Mouse (Mus musculus): ENCODE measurements around the gene Angpt4.

Gene Angpt4

DNA sequence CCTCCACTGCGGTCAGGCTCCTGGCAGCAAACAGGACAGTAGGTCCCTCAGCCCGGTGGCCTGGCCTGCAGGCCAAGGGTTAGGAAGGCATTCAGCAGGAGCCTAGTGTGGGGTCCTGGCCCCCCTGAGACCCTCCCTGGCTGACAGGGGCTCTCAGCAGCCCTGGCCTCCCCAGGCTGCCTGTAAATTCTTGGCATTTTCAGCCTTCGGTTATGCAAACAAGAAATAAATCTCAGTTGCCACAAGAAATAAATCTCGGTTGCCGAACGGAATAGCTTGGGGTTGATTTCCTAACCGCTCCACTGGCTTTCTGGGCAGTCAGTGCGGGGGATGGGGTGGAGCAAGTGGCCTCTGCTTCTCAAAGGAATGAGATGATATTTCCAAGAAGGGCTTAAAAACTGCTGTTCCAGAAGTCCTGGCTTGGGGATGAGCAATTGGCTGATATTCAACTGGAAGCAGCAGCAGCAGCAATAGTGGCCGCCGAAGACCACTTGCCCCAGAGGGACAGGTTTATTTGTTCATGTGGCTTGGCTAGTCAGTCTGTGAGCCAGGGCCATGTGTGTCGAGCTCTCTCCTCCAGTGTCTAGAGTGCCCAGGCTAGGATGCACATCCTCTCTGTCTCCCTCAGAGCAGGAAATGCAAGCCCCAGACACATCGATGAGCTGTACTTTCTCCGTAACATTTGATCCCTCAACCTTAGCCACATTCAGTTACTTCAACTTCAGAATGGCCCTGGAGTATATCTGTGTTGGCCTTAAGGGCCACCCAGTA is 5.2 kb downstream of the Angpt4 start:
- no peak for DNase-seq

DNA sequence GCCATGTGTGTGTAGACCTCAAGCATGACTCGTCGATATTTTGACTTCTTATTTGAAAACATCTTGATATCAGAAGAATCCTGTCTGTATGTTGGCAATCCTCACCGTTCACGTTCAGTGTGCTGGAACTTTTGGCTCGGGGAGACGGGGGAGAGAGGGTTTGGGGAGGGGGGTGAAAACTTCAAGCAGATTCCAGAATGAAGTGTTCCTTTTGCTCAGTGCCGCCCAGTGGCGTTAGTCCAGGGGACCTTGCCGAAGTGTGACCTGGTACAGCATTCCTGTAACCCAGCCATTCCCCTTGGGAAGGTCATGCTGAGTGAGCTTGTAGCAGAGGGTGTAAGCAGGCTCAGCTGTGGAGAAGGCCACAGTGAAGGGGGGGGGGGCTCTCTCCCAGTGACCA is 8.1 kb downstream of the Angpt4 start:
- no peak for DNase-seq

DNA sequence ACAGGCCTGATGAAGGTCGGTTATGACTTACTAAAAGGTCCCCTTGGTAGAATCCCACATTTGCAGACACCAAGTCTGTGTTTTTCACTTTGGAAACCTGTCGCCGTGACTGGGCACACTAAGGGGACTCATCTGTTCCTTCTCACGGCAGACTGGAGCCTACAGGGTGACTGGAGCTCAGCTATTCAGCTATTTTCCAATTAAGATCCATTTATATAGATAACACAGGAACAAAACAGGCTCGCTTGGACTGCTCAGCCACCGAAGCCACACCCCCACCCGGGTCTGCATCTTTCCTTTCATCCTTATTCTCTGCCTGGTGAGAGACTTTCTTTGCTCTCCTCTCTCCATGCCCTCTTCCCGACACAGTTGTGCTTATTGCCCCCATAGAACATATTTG is 10.1 kb downstream of the Angpt4 start:
- no peak for DNase-seq

DNA sequence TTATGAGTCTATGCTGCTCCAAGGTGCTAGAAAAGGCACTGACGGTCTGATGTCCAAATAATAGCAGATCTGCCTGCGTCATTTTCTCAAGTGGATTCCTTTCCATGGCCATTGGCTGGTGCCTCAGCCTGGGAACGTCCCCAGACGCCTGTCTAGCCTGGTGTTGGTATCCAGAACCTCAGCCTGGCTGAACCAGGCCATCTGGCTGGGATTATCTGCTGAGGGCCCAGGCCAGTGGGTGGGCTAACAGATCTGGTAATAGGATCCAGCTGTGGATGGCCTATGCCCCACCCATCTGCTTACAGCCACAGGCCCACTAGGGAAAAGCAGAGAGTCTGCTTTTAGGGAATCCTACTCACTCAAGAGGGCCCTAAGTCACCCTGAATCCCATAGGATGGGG is 10.6 kb downstream of the Angpt4 start:
- no peak for DNase-seq

DNA sequence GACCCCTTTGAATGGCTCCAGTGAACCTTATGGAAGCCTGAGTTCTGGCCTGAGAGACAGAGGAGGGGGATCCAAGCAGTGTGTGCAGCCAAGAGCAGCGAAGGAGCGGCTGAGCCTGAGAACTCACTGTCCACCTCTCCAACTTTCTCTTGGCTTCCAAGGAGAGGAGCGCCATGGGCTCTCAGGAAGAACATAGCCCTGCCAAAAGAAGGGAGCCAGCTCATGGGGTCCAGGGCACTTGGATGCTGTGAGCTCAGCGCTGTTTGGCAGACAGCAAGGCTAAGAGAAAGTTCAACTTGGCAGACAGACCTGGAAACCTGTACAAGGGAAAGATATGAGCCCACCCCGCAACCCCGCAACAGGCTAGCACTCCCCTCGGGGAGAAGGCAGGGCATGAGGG is 13.3 kb downstream of the Angpt4 start:
- DNase-seq, result no peak

DNA sequence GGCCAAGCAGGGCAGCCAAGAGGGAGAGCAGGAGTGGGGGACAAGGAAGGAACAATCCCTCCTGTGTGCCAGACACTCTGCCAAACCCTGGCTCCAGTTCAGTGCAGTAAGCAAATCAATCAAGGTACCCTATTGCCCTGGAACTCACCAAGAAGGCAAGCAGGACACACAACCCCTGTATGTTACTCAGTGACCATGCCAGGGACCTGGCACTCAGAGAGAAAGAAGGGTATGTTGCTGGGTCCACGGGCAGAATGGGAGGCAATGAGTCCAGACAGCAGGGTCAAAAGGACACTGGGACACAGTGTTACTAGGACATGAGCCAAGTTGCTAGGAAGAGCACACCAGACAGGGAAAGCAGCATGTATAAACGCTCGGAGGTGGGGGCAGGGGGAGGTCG is 14.7 kb downstream of the Angpt4 start:
- no peak for DNase-seq

DNA sequence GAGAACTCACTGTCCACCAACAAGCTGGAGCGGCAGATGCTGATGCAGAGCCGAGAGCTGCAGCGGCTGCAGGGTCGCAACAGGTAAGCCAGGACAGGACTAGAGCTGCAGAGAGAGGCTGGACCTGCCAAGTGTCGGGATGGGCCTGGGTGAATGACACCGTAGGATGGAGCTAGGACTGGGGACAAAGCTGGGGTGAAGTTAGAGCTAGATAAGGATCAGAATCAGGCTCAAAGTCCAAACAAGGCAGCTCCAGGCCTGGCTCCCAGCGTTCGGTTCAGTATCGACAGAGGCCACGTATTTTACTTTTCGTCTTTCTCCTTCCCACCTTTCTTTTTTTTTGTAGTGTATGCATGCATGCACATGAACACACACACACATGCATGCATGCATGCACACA is 16.1 kb downstream of the Angpt4 start:
- DNase-seq, result no peak

DNA sequence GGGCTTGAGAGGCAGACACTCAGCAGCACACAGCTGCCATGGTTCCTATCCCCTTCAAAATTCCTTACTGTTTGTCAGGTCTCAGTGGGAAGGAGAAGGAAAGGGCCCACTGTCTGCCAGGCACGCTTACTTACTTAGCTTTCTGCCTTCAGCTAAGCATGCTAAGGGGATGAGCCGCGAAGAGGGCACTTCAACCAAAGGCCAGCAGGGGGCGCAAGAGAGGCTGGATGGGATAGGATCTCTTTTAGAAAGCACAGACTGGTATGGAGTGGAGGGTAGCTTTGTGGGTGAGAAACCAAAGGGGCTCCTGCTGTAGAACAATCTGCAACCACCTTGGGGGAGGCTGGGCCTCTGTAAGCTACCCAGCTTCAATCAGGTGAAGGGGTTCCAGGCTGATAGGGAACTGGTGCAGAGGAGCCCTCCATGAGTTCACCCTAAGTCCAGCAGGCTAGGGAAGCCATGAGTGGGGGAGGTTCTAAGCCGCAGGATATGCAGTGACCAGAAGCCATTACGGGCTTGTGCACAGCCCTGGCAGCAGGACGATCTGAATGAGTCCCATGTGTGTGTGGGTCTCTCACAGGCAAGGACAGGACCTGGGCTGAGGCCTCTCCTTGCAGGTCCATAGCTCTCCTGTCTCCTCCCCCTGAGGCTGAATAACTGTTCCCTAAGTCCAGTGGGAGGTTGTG is 19.5 kb downstream of the Angpt4 start:
- DNase-seq, result peak; percentile 84

DNA sequence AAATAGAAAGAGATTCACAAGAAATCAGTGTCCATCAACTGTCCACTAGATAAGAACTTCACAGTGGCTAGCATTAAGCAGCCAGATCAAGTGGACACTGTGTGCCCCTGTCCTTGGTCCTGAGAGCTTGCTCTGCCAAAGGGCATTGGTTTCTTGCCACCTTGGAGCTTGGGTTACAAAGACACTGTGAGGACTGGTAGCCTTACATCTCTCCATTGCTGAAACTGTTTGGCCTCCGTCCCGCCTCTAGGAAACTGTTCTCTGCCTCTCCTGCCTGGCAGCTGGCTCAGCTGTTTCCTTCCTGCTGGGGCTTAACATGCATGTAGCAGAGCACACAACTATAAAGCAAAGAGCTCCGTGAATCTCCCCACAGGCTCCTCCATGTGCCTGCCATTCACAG is 26.9 kb downstream of the Angpt4 start:
- no peak for DNase-seq

DNA sequence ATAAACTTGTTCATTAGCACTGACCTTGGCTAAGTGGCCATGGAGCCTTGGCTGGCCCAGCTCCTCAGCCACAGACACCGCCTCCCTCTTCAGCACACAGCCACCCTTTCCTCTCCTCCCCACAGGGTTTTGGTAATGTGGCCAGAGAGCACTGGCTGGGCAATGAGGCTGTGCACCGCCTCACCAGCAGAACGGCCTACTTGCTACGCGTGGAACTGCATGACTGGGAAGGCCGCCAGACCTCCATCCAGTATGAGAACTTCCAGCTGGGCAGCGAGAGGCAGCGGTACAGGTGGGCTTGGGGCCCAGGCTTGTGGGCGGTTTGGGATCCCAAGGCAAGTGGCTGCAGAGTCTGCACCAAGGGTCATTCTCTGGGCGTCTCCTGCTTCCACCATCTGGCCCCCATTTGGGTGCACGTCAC is 27.8 kb downstream of the Angpt4 start:
- DNase-seq, result no peak

DNA sequence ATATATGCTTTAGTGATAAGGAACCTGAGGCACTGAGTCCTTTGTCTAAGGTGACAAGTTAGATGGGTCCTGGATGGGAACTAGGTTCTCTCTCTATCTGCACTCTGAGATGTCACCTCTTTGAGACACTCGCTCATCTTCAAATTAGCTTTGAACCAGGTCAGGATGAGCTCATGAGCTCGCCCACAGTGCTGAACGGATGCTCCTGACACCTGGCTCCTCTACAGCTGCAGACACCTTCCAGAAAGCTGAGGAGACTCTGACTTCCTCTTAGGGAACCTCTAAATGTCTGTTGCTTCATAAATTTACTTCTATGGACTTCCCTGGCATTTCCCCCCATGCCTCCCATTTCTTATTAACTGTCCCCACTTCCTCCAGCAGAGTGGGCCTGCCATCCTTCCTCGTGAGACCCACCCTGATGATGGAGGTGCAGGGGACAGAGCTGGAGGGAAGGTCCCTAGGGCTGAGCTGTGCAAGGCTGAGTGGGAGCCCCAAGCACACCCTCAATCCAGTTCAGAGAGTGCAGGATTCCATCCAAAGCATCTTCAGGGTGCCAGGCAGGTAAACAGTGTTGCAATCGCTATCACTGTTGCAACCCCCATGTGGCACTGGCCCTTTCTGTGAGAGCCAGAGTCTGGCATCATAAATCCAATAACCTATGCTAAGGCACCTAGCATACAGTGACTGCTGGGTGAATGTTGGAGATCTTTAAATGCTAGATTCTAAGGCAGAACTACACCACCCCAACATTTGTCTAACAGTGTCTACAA is 28.8 kb downstream of the Angpt4 start:
- DNase-seq, result no peak

DNA sequence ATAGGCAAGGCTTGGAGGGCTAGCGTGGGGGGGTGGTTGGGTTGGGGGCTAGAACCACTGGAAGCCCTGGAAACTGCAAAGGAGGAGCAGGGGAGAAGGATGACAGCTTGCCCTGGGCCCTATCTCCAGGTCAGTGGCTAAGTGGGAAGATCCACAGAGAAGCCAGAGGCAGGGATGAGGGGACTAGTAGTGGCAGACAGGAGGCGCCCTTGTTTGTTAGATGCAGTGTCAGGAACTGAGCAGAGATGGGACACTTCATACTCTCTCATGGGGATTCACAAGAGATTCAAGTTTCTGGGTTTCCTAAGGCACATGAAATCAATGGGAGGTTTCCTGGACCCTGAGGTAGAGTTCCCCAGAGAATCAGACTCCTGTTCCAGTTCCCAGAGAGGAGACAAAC is 30.3 kb downstream of the Angpt4 start:
- no peak for DNase-seq

DNA sequence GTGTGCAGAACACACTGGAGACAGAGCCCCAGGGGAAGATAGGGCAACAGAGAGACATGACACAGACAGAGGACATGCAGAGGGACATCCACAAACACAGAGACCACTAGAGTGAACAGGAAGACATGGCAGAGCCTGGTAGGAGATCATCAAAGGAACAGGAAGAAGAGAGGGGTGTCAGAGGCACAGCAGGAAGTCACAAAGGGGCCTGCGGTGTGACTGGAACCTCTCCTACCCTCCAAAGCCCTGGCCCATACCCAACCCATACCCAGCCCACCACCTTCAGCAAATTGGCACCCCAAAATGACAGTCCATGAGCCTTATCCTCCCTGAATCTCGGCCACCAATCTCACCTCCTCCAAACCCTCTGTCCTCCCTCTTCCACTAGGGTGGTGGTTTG is 33.1 kb downstream of the Angpt4 start:
- DNase-seq, result no peak

DNA sequence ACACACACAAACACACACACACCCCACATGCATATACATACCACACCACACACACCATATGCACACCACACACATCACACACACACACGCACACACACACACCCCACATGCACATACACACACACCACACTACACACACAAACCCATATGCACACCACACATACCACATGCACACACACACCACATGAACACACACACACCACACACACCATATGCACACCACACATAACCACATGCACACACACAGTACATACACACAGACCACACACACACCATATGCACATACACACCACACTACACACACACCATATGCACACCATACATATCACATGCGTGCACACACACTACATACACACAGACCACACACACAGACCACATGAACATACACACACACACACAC is 36.6 kb downstream of the Angpt4 start:
- no peak for DNase-seq

DNA sequence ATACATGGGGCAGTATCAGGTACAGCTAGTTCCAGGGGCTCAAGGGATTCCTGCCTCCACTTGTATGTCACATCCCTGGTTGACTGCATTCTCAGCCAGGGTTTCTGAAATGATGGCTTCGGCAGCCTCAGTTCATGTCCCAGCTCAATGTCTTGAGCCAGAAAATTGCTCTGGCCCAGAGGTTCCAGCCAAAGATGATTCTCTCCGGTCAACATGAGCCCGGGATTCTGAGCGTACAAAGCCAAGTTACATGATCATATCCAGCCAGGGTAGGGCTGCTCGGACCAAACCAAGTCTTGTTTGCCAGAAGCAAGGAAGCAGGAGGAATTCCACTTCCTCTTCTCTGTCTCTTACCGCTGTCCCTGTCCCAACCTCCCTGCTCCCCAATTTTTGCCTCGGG is 37.3 kb downstream of the Angpt4 start:
- DNase-seq, result no peak

DNA sequence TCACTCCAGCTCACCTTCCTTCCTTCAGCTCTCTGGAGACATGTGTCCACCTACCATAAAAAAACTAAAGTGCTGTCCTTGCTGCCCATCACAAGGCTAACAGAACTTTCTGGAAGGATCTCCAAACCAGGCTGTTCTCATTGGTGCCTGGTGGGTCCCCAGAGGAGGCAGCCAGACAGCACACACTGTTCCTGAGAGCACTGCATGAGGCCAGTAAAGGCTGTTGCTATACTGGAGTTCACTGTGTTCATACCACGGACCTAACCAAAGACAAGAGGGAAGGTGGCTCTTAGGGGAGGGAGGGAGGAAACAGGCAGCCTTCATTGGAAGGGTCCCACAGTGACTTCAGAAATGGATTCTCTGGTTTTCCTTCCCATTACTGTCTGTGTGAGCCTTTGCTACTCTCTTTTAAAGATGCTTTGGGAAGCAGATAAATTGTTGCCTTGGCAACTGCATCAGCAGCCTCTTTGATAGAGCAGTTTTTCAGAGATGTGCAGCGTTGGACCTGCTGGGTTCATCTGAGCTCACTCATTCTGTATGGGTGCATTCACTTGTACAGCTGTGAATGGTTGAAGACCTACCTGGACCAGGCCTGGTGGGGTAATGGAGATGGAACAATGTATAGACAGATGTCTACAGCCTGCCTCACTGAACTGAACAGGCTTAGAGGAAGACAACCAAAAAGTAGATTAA is 38.2 kb downstream of the Angpt4 start:
- no peak for DNase-seq

DNA sequence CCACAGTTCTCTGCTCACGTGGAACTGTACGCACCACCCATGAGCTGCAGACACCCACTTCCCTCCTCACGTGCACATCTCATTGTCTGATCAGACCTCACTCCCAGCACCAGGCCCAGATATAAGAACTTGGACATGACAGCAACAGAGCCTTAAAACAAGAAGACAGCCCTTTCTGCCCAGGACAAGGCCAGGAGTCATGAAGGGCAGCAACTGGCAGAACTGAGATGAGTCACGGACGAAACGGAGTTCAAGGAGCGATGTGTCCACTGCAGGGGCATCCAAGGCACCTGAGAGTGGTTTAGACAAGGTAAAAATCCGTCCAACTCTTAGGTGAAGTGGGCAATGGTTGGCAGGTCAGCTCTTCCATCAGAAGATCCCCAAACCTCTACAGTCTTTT is 42.7 kb downstream of the Angpt4 start:
- DNase-seq, result no peak

DNA sequence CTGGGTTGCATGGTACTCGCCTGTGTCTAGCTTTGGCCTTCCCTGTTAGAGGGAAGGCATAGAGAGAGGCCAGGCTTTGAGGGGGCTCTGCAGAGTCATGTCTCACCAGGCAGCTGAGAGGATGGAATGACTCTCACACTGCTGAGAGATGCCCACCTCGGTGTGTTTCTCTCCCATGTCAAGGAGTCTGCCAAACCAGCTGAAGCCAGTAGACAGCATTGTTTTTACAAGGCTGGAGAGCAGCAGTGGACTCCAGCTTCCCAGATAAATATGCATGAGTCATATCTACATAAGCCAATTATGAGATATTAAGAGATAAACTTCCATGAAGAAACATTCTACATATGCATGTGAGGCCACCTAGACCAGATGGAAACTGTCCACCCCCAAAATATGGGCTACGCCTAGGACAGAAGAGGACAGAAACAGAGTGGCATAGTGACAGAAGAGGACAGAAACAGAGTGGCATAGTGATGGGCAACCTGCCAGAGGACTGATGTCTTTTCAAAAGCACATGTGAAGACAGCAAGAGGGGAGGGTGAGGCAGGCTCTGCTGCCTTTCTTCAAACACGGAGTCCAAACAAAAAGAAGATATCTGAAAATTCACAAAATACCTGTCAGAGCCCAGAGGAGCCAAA is 45.6 kb downstream of the Angpt4 start:
- DNase-seq, result no peak

DNA sequence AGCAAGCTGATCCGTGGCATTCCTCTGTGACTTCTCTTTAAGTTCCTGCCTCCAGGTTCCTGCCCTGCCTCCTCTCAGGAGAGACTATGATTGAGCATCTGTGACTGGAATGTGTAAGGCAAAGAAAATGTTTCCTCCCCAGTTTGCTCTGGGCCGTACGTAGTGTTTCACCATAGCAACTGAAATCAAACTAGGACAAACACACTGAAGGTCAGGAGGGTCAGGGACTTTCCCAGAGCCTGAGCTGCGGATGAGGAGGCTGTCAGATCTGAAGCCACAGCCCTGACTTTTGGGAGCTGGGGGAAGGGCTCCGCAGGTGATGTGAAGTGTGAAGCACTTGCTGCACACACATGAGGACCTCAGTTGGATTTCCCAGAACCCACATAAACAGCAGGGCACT is 48.3 kb downstream of the Angpt4 start:
- DNase-seq, result no peak

DNA sequence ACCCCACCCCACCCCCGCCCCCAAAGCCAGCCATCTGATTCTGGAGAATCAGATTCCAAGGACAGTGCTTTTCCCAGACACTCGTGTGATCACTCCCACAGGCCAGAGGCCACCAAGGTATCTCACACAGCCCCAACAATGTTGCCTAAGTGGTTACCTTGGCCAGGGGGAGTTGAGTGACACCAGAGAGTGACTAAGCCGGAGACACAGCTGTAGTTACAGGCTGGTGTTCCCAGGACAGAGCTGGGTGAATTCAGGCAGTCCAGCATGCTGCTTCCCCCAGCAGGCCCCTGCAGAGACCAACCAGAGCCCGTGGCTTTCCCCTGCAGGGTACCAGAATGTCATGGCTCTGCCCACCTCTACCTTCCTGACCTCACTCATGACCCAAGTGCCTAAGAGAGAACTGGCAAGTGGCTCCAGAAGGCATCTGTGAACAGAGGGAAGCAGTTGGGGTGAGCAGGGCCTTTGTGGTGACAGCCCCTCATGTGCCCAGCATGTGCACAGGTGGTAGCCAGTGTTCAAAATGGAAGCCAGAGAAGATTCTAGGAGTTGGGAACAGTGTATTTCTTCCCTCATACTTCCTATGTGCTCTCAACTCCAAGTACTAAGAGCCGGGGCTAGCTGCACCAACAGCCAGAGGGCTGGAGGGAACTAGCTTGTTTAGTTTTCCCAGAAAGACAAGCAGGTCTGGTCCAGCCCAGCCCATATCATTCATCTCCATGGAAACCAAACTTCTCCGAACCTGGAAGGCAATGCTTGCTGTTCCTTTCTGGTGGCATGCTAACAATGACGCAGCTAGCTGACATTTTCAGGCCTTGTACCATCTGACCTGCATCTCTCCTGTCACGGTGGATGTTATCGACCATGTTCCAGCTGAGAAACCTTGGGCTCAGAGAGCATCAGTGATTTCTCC is 50.5 kb downstream of the Angpt4 start:
- no peak for DNase-seq

DNA sequence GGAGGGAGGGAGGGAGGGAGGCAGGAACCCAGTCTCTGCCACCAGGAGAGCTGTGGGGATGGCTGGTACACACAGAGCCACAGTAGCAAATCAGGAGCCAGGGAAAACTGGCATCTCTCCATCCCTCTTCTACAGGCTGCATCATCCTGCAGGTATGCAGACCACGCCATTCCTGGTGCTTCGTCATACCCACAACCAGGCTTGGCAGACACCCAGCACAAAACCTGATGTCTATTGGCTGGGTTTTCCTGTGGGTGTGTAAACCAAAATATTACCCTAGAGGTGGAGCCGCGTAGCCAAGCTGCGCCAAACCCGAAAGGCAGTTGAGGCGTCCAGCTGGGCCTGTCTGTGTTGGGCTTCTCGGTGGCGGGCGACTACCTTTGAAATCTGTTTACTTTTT is 51.5 kb downstream of the Angpt4 start:
- no peak for DNase-seq

DNA sequence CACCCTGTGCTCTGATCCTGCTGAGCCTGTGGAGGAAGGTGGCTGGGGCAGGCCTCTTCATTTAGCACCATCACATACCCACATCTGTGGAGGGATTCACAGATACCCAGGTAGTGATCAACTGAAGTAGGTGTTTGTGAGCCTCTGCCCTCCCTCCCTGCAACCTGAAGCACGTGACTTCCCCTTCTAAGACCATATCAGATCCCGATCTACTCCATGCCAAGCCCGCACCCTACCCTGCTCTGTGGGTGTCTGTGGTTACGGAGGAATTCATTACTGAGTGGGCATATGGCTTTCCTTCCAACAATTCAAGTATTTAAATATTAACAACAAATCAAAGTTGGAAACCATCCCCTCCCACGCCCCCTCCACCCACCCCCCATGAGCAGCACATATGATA is 52.3 kb downstream of the Angpt4 start:
- DNase-seq, result no peak

Data from right cerebral cortex, postnatal 4 days (tissue).